Mouse (Mus musculus) midbrain, embryonic 11.5 days (tissue): Measurements from ENCODE around the gene Alox12e. TPM values are rescaled to one million over a fixed set of nuclear protein-coding genes. Genes with fewer than 3 reads are reported as not detected.
"Not testable (repeated sequence)": the region's sequence is repeated elsewhere in the genome, so short reads cannot be mapped to it uniquely, and the experiment has no call there.

Experiments used
- ATAC-seq: fragments of 200-750 bp; cut with Nextera tagmentation; 2 replicates; pipeline ENCODE4 v1.8.0; 2017; ENCODE audit warnings: moderate TSS enrichment, moderate library complexity; ENCODE audit not compliant: low FRiP score
- DNase-seq: peaks from one replicate; pipeline ENCODE4 v3.0.0; 2015; ENCODE audit warnings: low spot score; ENCODE audit errors: missing footprints
- H3K27ac ChIP-seq: fragments of 300-500 bp; sonication (generic); 2 replicates; pipeline ENCODE4 v1.5.1; 2014; ENCODE audit warnings: low read depth, low read length
- H3K27me3 ChIP-seq: fragments of 300-500 bp; sonication (generic); 2 replicates; pipeline ENCODE4 v1.6.1; 2014; ENCODE audit warnings: mild to moderate bottlenecking, low read length, moderate library complexity, mixed read lengths; ENCODE audit not compliant: control insufficient read depth, insufficient read depth
- H3K36me3 ChIP-seq: fragments of 300-500 bp; sonication (generic); 2 replicates; pipeline ENCODE4 v1.6.1; 2014; ENCODE audit warnings: mild to moderate bottlenecking, low read length, moderate library complexity, mixed read lengths; ENCODE audit not compliant: control insufficient read depth, insufficient read depth
- H3K4me1 ChIP-seq: fragments of 300-500 bp; sonication (generic); 2 replicates; pipeline ENCODE4 v1.6.1; 2014; ENCODE audit warnings: low read length; ENCODE audit not compliant: control insufficient read depth, insufficient read depth
- H3K4me2 ChIP-seq: fragments of 300-500 bp; sonication (generic); 2 replicates; pipeline ENCODE4 v1.6.1; 2014; ENCODE audit warnings: mild to moderate bottlenecking, moderate library complexity
- H3K4me3 ChIP-seq: fragments of 300-500 bp; sonication (generic); 2 replicates; pipeline ENCODE4 v1.5.1; 2014; ENCODE audit warnings: low read depth, low read length
- H3K9ac ChIP-seq: fragments of 300-500 bp; sonication (generic); 2 replicates; pipeline ENCODE4 v1.6.1; 2014; ENCODE audit warnings: low read length
- H3K9me3 ChIP-seq: fragments of 300-500 bp; sonication (generic); 2 replicates; pipeline ENCODE4 v1.6.1; 2016; ENCODE audit warnings: low read length; ENCODE audit not compliant: control insufficient read depth
- WGBS: fragments of 180-500 bp; shearing (Covaris S2); extraction: QIAGEN DNeasy Blood & Tissue Kit; methylation state at CpG from one replicate; pipeline ENCODE4 v1.1.7; 2014; 5-methylcytosine and 5-hydroxymethylcytosine counted together
- polyA plus RNA-seq: library from polyadenylated mRNA; unstranded; fragments of >200 nt; fragmentation: Nextera tagmentation; extraction: Ambion mirVana; gene quantifications from 2 replicates; pipeline ENCODE4 v1.2.1, GENCODE M21; 2014

The Alox12e gene
- polyA plus RNA-seq: 0.21 TPM in 1 of 2 replicates, not detected in the other

DNA sequence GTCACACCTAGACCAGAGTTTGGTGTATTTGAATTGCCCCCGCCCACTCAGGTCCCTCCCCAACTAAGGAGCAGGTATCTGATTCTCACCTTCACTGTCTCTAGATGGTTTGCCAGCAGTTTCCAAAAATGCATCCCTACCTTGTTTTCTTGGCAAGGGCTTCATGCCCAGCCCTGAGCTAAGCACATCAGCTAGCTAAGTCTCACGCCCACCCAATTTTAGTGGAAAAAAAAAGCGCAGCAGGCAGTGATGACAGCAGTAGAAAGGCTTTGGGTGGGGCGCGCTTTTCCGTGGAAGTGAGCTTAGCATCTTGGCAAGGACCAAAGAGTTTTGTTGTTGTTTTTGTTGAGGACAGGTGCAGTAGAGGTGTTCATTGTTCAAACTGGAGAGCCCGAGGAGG lies at the start of gene Alox12e:
Gene Alox12e, minus strand, starts transcription at position 101 of the 400 bp plus-strand sequence.
- H3K4me3 ChIP-seq: peak within 1 kb of the TSS; percentile 5; the same call in 1 of the 2 replicates
- no peaks in the 10 kb centered on the region for H3K9me3 ChIP-seq
- H3K27me3 ChIP-seq: peaks cover 20% of the 10 kb centered on the region
- no peaks in the 10 kb centered on the region for H3K4me1 ChIP-seq
- no peaks in the 10 kb centered on the region for H3K36me3 ChIP-seq
- H3K4me2 ChIP-seq: peak within 1 kb of the TSS; percentile 22; the same call in 1 of the 2 replicates
- ATAC-seq (no peak), DNase-seq (peak; percentile 85)
- WGBS: 27% methylated on average over 7 of the region's 7 CpGs
- H3K27ac ChIP-seq: no peak within 1 kb of the TSS
- no peak within 1 kb of the TSS for H3K9ac ChIP-seq

DNA sequence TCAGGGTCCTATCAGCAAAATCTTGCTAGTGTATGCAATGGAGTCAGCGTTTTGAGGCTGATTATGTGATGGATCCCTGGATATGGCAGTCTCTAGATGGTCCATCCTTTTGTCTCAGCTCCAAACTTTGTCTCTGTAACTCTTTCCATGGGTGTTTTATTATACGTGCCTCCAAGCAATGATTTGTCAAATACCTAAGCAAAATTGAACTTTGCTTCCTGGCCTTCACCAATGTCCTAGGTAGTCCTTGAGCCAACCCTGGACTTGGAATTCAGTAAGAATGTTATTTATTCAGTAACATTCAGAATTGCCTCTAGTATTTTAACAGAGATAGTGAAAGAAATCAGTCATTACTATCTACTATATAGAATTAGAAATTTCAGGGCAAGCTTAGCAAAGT lies 46.2 kb upstream of the Alox12e start:
- not testable (repeated sequence) for H3K27me3 ChIP-seq, DNase-seq, ATAC-seq, H3K36me3 ChIP-seq, H3K27ac ChIP-seq, H3K4me1 ChIP-seq, H3K9ac ChIP-seq, H3K9me3 ChIP-seq, H3K4me3 ChIP-seq, H3K4me2 ChIP-seq
- 77% methylated on average over 2 of the region's 2 CpGs for WGBS

DNA sequence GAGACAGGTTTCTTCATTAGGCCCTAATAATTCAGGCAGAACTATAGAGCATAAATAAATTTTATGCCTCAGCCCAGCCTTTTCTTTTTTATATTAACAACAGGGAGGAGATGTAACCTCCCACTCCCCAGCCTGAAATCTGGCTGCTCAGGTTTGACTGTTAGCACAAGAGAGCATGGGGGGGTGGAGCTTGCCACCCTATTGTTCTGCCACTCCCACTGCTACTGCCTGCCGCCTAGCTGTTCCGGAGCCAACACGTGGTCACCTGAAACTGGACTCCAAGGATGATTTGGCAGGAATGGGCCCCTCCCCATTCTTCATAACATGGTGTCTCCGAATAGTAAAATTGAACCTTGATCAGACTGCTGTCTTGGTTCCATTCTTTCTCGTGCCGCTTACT lies 45.3 kb upstream of the Alox12e start:
- ATAC-seq, H3K9ac ChIP-seq, H3K36me3 ChIP-seq, H3K27me3 ChIP-seq, DNase-seq, H3K4me2 ChIP-seq, H3K4me1 ChIP-seq, H3K9me3 ChIP-seq, H3K27ac ChIP-seq, H3K4me3 ChIP-seq: not testable (repeated sequence)
- WGBS: 82% methylated on average over 6 of the region's 6 CpGs

DNA sequence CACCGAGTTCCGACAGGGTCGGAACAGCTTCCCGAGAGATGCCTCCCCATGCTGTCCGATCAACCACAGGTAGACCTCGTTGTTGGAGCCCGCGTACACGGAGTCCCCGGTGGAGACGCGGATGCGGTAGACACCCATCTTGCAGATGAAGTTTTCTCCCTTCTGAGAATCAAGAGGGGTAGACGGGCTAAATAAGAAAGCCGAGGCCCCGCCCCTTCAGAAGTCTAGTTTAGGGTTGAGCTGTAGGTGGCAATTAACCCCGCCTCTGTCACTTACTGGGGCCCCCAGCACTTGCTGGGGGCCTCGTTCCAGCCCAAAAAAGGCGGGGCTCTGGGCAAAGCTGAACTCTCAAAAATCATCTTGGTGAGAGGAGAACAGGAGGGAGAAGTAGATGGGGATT lies 29.4 kb upstream of the Alox12e start, which contains the start of gene Alox15:
Gene Alox15, minus strand, starts transcription at position 164 of the 400 bp plus-strand sequence.
- Histone ChIP-seq H3K9ac (peak within 1 kb of the TSS; percentile 15), H3K9me3 (no peaks in the 10 kb centered on the region), H3K27ac (no peak within 1 kb of the TSS), H3K4me1 (peaks cover 6% of the 10 kb centered on the region), H3K27me3 (peaks cover 32% of the 10 kb centered on the region), H3K4me2 (peak within 1 kb of the TSS; percentile 61), H3K36me3 (no peaks in the 10 kb centered on the region), H3K4me3 (peak within 1 kb of the TSS; percentile 31)
- 1% methylated on average over 19 of the region's 19 CpGs for WGBS
- peak; percentile 91 for DNase-seq
- no peak for ATAC-seq

DNA sequence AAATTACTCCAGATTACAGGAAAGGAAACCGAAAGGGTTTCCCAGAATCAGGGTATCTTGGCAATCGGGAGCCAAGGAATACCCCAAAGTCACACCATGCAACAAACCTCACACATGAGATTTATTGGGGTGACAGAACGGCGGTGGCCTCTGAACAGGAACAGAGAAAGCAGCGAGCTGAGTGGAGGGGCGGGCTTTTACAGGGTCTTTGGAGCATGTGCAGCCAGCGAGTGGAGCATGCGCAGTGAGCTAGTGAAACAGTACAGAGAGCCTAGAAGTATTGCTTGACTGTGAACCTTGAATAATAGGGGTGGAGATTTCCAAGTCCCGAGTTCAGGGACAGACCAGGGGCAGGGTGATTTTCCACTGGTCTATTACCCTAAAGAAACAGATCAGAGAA lies 26.2 kb upstream of the Alox12e start:
- no peaks in the 10 kb centered on the region for H3K36me3 ChIP-seq
- no peak overlapping the region for H3K4me2 ChIP-seq
- 90% methylated on average over 9 of the region's 9 CpGs for WGBS
- DNase-seq (no peak), ATAC-seq (no peak)
- H3K27ac ChIP-seq: no peak overlapping the region
- no peak overlapping the region for H3K9ac ChIP-seq
- peaks cover 32% of the 10 kb centered on the region for H3K27me3 ChIP-seq
- H3K9me3 ChIP-seq: no peaks in the 10 kb centered on the region
- H3K4me1 ChIP-seq: peaks cover 6% of the 10 kb centered on the region
- H3K4me3 ChIP-seq: no peak overlapping the region

DNA sequence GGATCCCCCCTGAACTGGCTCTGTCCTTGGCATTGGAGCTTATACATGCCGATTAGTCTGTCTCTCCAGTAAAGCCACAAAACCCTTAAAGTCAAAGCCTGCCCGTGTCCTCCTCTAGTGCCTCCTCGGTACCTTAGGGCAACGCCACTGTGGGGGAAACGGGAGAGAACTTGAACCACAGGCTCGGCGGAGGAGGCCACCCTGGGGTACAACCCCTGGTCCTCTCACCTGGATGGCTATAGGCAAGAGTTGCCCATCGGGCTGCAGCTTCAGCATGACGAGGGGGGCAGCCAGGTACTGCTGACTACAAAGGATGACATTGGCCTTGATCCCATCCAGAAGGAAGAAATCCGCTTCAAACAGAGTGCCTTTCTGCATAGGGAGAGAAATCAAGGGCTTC lies 25.4 kb upstream of the Alox12e start:
- Histone ChIP-seq H3K4me3 (no peak overlapping the region), H3K36me3 (no peaks in the 10 kb centered on the region), H3K4me1 (peaks cover 6% of the 10 kb centered on the region), H3K9me3 (no peaks in the 10 kb centered on the region), H3K9ac (no peak overlapping the region), H3K27ac (no peak overlapping the region), H3K4me2 (no peak overlapping the region), H3K27me3 (peaks cover 26% of the 10 kb centered on the region)
- DNase-seq (no peak), ATAC-seq (no peak)
- 83% methylated on average over 10 of the region's 10 CpGs for WGBS

DNA sequence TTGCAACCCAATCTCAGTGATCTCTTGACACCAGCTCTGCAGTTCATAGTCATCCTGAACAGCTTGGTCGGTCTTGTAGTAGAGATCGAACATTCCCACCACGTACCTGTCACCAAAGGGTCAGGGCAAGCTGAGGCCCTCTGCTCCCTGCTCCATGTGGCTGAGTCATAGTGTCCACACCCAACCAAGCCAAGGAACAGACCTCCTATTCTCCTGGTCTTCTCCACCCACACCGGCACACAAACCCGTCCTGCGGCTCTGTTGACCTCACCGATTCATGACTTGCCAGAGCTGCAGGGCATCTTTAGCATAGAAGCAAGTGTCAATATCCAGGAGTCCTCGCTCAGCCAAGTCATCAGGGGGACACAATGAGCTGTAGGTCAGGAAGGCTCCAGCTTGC lies 23.1 kb upstream of the Alox12e start:
- no peak overlapping the region for H3K4me2 ChIP-seq
- H3K4me1 ChIP-seq: no peaks in the 10 kb centered on the region
- WGBS: 90% methylated on average over 8 of the region's 8 CpGs
- H3K9me3 ChIP-seq: no peaks in the 10 kb centered on the region
- H3K4me3 ChIP-seq: no peak overlapping the region
- DNase-seq (no peak), ATAC-seq (no peak)
- H3K27ac ChIP-seq: no peak overlapping the region
- no peak overlapping the region for H3K9ac ChIP-seq
- no peaks in the 10 kb centered on the region for H3K36me3 ChIP-seq
- H3K27me3 ChIP-seq: peaks cover 4% of the 10 kb centered on the region; the same call in 1 of the 2 replicates

DNA sequence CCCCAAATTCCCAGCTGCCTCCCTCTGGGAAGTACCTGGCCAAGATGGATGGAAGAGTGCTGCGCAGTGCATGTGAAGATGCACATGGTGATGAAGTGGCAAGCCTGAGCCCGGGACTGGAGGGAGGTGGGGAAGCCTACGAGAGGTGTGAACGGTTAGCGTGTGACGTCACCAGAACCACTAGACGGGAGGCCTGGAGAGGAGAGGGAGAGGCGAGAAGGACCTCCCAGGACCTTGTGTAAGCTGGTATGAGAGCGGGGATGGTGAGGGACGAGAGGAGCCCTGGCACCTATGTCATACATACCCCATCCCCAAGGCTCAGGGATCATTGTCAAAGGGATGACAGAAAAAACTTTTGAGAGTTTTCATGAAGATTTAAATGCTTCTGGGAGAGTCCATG lies 22.6 kb upstream of the Alox12e start:
- Histone ChIP-seq H3K9me3 (no peaks in the 10 kb centered on the region), H3K4me2 (no peak overlapping the region), H3K36me3 (no peaks in the 10 kb centered on the region), H3K27ac (no peak overlapping the region), H3K9ac (no peak overlapping the region), H3K4me1 (no peaks in the 10 kb centered on the region), H3K4me3 (no peak overlapping the region), H3K27me3 (no peaks in the 10 kb centered on the region)
- ATAC-seq (no peak), DNase-seq (no peak)
- 79% methylated on average over 10 of the region's 10 CpGs for WGBS

DNA sequence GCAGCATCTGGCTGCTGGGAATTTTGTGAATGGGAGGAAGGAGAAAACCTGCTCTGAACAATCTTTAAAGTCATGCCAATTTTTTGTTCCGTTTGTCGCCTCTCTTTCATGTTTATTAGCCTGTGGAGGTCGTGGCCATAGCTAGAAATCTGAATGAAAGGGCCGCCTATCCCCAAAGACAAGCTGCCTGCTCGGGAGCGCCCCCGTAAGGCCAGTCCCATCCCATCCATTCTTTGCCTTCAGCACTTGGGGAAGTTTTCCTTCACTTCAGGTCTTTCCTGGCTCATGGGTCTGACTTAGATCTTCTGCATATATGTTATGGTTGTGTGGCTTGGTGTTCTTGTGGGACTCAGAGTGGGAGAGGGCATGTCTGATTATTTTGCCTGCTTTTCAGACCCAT lies 17.1 kb upstream of the Alox12e start:
- Histone ChIP-seq H3K36me3 (no peaks in the 10 kb centered on the region), H3K9ac (no peak overlapping the region), H3K27me3 (no peaks in the 10 kb centered on the region), H3K27ac (no peak overlapping the region), H3K4me3 (no peak overlapping the region), H3K4me1 (no peaks in the 10 kb centered on the region), H3K9me3 (no peaks in the 10 kb centered on the region), H3K4me2 (no peak overlapping the region)
- DNase-seq: no peak
- ATAC-seq: no peak
- 30% methylated on average over 7 of the region's 7 CpGs for WGBS
